Mouse (Mus musculus) lung, postnatal 10 days (tissue): ENCODE results near the gene Plekhf1.

ENCODE experiments used
- DNase-seq: peaks from one replicate; pipeline ENCODE4 v3.0.0; 2021

Gene Plekhf1

DNA sequence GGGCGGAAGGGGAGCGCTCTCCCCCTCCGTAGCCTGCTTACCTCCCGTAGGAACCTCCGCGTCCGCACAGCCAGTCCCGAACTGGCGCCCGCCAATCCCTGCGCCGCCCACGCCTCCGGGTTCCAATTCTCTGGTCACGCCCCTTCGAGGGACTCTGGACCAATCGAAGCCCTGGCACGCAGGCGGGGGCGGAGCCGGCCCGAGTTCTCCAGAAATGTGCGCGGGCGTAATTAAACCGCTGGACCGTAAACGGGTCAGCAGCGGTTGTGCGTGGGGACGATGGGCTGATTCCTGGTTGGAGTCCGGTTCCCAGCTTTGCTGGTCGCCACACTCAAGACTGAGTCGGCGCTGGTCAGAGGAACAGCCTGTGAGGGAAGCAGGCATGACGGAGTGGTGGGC is at the start of gene Plekhf1:
Plekhf1 (minus strand) TSS at position 117 of the 399 bp plus-strand sequence.
- DNase-seq, result peak; percentile 96

DNA sequence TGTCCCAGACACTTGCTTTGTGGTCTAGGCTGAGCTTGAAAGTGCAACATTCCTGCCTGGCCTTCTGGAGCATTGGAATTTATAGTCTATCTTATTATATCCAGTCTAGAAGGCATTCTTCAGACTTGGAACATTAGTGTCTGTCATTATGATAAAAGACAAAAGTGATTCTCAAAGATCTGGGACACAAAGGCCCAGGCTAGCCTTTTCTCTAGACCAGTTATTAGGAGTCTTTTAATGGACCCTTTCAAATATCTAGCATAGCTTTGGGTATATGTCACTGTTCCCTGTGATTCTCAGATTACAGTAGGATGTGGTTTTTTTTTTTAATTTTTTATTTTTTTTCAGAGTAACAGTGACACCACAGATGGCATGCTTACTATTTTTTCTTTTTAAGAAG is 44.7 kb upstream of the Plekhf1 start:
- no peak for DNase-seq

DNA sequence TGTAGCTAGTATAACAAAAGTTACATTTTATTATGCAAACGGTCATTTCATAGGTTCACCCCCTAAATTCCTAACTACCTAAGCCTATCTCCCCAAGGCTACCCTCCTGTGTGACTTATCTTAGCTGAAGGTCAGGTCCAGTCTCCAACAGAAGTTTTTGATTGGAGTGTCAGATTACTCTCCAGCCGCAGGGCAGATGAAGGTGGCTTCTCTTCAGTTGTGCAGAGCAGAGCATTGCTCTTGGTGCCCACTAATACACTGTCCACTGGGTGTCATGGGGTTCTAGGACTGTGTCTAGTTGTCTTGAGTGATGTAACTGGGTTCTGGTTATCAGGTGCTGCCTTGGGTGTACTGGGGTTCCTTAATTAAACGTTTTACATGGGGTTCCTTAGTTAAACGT is 44.0 kb upstream of the Plekhf1 start:
- DNase-seq, result no peak

DNA sequence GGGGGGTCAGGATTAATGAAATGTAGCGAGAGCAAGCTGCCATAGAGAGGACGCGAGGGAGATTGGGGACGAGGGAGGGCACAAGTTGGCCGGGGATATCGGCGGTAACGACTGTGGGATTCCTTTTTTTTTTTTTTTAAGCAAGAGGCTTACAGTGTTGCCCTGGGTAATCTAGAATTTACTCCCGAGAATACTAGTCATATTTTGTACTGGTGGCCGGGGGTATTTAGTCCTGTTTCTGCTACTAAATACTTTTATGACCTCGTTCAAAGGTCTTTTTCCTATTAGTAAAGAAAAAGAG is 43.6 kb upstream of the Plekhf1 start:
- no peak for DNase-seq

DNA sequence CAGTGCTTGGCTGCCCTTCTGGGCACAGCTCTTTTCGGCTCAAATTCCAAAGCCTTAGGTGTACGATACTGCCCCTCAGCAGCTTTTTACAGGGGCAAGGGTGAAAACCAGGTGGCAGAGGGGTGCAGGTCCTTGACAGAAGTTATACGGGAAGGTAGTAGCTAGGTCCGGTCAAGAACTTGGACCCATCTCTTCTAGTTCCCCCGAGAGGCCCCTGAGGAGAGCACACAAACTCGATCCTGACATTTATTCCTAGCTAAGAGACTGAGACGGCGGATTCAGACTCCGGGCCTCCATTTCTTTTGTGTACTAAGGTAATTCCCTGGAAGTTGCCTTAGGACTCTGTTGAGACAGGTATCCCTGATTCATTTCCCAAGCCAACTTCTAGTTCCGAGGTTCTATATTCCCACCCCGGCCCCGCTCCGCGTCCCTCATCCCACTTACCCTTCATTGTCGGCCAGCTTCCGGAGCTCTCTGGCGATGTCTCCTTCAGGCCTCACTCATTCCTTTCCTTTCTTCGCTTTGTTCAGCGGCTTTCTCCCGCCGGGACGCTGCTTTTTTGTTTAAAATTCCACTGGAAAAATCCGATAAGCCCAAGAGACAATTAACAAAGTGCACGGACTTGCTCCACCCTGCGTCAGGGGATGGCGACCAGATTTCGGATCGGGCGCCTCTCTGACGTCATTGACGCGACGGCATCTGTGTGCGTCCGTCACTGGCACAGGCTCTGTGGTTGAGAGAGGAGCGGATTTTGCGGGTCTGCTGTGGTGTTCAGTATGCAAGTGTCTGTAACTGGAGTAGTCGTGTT is 43.1 kb upstream of the Plekhf1 start, which contains the start of gene Pop4:
Pop4 (minus strand) TSS at position 721 of the 808 bp plus-strand sequence.
- DNase-seq, result peak; percentile 94

DNA sequence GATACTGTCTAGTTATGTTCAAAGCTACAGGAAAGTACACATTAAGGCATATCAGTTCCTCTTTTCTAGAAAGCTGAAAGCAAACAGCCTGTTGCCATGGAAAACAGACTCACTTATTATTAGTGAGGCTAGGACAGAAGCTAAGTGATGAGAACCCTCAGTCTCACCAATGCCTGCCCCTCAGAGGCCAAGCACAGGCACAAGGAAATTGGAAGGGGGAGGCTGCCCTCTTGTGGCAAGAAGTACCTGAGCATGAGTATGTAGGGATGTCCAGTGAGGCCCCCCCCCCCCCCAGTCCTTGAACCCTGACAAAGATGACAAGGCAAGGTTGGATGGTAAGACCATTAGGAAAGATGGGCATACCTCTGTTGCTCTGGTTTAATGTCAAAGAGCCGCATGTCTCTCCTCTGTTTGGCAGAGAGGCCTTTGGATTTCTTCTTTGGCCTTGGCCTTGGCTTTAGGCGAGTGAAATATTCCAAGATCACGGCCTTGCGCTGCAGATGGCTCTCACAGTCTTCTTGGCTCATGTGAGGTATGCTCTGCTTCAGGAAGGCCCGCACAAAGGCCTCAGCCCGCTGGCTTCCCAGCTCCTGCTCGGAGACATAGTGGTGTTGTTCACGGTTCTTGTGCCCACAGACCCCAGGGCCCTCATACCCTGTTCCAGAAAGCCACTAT is 39.3 kb upstream of the Plekhf1 start:
- DNase-seq, result peak; percentile 48

DNA sequence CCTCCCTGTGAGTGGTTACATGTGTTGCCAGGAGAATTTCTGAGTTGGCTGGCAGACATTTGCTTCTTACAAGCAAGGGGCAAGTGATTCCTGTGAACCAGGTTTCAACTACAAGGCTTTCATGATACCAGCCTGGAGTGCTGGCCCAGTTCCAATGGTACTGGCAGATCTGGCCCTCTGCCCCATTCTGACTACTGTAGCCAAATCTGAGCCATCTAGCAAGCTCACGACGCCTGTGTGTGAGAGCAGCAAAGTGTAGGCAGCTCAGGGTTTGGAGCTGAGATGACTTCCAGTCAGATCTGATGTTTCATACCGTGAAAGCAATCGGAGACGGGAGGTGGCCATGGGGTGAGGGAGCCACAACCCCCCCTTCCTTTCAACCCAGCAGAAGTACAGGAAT is 34.6 kb upstream of the Plekhf1 start:
- DNase-seq, result no peak

DNA sequence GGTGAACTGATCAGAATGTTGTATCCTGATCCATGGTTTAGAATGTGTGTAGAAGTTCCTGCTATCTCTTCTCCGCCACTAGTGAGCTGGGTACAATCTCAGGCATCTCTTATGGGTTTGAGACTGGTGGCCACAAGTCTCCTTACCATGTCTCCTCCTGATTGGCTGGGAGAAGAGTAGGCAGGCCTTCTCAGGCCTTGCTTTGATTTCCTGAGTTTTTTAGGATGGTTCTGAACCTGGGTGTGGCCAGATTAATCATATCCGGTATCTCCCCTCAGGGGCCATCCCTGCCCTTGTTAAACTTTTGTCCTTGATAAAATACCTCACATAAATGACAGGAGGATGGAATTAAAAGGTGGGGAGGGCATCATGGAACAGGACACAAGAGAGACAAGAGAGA is 31.8 kb upstream of the Plekhf1 start:
- no peak for DNase-seq

DNA sequence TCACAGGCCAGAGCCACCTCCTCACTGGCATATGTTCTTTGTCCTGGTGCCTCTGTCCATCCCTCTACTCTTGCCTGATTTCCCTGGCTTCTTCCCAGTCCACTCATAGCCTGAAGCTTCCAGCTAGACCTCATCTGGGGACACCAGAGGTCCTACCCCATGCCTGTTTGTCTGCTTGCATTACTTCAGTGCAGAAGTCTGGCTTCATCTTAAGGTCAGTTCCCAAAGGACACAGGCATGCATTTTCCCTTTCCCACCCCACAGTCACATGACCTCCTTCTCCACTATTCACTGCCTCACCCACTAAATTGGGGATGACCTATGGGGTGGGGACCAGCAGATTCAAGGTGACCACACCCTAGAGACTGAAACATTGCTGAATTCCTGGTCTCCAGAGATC is 25.6 kb upstream of the Plekhf1 start:
- DNase-seq, result no peak

DNA sequence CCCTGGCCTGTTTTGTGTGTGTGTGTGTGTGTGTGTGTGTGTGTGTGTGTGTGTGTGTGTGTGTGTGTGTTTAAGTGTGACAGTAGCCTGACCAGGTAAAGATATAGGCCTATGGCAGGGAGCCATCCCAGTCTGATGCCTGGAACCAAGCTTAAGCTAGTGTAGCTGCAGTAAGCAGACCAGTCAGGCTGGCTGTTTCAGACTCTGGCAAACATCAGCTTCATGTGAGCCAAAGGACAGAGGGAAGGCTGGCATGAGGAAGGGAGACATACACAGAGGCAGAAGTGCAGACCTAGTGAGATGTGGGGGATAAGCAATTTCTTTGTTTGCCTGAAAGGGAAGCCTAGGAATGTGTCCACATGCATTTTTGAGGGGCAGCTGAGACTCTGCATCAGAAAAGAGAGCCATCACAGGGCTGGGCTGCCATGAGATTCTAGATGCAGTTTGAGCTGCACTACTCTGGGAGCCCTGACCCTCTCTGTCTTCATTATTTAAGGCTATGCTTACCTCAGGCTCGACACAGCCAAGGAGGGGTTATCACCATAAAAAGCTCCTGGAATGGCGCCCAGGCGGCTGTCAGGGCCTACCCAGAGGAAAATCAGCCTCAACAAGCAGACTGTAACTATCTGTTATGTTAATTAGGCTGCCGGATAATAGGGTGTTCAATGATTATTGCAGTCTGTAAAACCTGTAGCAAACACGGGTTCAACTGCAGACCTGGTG is 23.8 kb upstream of the Plekhf1 start:
- peak; percentile 38 for DNase-seq

DNA sequence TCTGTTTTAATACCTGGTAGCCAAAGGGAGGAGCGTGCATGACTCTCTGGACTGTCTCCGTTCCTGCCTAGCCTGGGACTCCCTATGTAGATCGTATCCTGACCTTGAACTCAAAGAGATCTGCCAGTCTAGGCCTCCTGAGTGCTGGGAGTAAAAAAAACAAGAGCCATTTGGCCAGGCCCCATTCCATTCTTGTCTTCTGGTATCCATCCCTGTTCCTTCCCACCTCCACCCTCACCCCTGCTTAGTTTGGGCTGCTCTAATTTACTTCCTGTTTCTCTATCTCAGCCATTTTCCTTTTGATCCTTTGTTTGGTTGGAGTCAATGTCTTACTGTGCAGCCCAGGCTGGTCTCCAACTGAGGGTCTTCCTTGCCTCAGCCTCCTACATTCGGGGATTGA is 14.6 kb upstream of the Plekhf1 start:
- no peak for DNase-seq

DNA sequence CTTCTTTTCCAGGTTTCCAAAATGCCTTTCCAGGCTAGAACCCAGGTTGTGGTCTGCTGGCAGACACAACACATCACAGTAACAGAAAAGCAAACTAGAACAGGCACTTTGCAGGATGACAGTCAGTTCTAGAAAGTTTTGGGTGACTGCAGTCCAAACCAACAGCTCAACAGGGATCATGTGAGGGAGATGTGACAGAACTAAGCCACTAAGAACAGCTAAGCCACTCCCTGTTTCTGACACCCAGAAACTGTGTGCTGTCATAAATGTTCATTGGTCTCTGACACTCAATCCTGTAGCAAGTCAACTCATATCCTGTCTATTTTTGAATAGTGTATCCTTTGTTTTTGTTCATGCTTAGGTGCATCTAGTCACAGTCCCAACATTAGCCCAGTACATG is 9.3 kb upstream of the Plekhf1 start:
- DNase-seq, result no peak

DNA sequence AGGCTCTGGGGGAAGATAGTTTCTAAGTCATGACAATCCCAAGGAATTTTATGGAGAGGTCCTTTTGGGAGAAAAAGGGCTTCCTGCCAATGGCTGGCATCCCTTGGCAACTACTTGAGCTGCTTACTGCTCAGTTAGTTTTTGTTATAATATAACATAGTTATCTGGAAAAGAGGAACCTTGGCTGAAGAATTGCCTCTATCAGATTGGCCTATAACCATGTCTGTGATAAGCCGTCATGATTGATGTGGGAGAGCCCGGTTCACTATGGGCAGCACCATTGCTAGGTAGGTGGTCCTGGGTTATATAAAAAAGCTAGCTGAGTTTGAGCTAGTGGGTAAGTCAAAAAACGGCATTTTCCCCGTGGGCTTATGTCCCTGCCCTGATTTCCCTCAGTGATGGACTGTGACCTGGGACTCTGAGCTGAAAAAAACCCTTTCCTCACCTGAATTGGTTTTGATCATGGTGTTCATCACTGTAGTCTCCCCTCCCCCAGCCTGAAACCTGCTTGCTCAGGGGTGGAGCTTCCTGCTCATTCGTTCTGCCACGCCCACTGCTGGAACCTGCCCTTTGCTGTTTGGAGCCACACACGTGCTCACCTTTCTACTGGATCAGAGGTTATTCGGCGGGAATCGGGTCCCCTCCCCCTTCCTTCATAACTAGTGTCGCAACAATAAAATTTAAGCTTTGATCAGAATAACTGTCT is 8.7 kb upstream of the Plekhf1 start:
- DNase-seq, result no peak

DNA sequence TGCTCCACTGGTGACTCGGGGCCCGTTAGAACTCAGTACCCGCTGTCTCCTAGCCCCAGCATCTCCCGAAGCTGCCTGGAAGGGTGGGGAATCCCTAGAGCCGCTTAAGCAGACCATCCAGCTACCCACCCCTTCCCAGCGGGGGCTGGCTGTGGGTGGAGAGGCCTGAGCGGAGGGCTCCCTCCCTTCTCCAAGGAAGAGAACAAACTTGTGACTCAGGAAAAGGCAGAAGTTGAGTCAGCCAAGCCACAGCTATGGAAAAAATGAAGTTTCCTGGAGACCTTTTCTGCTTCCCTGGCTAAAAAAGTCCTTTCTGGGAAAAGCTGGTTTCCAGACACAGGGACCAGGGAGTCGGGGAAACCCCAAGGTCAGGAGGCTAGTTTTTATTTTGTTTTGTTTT is 2.5 kb upstream of the Plekhf1 start:
- peak; percentile 60 for DNase-seq

DNA sequence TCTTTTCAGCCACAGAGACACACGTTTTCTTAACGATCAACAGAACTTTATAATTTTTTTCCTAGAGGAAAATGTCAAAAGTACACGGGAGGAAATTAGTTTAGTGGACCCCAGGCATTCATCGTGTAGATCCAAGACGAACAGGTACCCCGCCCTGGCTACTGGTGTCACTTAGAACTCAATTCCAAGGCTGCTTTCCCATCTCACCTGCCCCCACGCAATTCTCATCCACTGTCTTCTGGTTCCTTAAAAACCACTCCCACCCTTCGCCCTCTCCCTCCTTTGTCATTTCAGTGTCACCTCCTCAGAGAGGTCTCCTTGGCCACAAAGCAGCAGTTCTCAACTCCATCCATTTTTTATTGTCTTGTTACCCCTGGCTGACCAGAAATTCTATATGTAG is 513 bp upstream of the Plekhf1 start:
- DNase-seq, result no peak

DNA sequence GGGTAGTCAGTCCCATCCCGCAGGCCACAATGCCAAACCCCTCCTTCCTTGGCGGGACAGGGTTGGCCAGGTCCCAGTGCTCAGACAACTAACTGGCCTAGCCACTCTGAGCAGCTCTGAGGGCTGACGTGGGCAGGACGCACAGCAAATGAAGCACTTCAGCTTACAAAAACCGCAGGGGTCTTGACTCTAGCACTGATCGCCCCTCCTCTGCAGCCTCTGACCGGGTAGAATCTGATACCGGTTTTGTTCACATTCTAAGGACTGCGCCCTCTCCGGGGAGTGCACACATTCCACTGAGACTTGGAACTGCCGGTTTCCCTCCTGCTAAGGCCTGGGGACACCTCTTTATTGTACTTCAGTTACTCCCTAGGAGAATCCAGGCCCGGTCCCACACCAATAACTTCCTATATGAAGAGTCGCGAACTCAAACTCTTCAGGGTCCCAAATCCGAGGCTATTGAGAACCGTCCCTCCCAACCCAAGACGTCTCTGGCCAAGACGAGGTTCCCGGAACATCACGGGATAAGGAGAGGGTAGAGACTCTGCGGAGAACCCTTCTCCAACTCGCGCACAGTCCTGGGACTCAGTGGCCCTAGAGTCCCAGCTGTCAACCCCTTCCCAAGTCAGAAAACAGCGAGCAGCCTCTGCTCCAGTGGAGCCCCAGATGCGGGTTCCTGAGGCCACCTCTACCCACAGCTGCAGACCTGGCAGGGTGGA is 476 bp downstream of the Plekhf1 start:
- peak; percentile 92 for DNase-seq

DNA sequence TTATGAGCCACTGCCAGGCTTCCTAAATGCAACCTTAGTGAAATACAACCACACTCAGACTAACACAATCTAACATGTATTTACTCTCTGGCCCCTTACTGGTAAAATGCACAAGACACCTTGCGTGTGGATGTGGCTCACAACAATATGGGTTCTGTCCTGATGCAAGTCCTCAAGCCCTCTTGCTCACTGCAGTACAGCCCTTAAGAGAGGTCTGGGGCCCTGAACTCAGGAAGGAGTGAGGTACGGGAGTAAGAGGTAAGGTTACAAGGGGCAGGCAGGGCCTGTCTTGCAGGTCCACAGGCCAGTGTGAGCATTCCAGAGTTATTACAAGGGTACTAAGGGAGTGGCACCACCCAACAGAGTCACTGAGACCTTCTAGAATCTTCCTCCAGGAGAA is 1.6 kb downstream of the Plekhf1 start:
- DNase-seq, result no peak

DNA sequence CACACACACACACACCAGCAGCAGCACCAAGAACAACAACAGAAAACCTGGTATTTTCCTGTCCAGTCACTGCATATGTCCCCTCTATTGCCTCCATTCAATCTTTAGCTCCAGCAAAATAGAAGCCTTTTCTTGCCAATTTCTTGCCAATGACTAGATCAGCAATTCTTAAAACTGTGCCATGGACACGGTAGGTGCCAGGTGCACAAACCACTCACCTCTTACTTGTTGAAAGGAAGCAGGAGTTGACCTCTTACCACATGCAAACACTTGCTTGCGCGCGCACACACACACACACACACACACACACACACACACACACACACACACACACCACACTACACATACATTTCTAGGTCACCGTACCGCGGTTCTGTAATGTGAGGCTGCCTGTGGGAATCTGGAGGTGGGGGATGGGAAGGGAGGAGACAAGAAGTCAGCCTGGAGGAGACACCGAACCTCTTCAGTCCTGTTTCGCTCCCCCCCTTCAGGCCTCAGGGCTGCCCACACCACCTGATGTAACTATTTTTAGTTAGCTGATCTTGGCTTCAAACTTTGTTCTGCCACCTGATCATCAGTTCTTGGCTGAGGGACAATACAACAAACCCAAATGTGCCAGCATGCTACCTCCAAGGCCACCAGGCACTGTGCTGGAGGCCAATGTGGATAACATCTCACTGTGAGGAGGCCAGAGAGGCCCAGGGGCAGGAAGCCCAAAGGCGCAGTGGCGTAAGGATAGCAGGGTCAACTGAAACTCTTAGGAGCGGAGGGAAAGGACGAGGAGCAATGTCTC is 3.0 kb downstream of the Plekhf1 start:
- no peak for DNase-seq

DNA sequence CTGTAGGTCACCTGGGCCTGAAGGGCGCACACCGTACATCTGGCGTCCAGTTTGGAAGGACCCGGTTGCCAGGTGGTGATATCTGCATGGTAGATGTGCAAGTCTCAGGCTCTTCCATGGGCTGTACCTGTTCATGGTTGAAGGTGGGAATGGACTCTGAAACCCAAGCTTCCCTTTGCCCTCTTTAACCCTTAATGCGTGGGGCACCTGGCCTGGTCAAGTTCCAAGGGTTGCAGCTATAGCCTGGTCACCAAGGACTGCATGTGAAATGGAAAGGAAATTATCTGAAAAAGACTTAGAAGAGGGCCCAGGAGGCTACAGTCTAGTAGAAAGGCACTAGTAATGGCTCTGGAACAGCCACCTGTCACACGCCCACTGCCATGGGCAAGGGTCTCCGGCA is 7.0 kb downstream of the Plekhf1 start:
- no peak for DNase-seq

DNA sequence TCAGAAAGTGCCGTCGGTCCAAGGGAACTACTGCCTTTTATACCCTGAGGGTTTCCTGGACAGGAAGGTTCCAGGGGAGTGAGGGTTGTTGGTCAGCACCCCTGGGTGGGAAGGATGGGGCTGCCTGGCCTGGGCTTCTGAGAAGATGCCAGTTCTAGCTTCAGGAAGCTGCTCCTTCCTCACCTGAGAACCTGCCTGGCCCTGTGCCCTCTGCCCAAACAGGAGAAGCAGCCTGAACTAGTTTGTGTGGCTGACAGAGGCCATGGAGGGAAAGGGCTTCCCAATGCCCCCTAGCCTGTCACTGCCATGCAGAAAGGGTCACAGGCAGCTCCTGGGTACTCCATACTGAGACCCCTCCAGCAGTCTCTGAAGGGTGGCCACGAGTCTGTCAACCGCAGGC is 8.3 kb downstream of the Plekhf1 start:
- no peak for DNase-seq

DNA sequence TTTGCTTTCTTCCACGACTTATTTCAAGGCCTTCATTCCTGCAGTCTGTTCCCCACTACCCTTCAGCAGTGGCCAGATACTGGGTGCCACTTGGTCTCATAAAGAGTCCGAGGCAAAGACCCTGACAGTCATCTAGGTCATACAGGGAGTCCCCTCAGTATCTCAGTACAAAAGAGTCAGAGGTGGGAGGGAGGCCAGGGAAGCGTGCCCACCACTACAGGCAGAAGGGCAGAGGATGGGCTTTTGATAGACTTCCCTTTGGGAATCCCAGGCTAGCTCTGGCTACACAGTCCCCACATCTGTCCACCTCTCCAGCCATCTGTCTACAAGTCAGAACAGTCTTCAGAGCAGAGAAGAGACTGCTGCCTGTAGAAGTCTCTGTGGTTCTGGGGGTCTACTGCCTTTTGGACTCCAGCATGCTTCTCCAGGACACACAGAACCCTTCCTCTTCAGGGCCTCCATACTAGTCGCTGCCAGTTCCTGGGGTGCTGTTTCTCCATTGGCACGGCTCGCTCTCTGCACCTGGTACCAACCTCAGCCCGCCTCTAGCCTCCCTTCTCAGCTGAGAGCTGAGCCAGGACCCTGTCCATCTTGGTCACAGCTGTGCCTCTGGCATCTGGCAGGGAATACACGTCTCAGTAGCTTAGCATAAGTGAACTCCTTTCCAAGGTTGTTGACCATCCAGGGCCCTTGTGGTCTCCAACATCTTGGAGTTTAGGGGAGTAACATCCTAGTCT is 9.0 kb downstream of the Plekhf1 start:
- DNase-seq, result peak; percentile 9
